Mouse (Mus musculus) midbrain, embryonic 14.5 days (tissue): ENCODE results near the gene Sgsm2. TPM values are rescaled to one million over a fixed set of nuclear protein-coding genes. Genes with fewer than 3 reads are reported as not detected.

ENCODE experiments used
- ATAC-seq: fragments of 200-750 bp; cut with Nextera tagmentation; 2 replicates; pipeline ENCODE4 v1.8.0; 2017; ENCODE audit warnings: moderate number of reproducible peaks, moderate library complexity; ENCODE audit not compliant: low FRiP score, low TSS enrichment
- DNase-seq: peaks from one replicate; pipeline ENCODE4 v3.0.0-alpha.2; 2015
- H3K27ac ChIP-seq: fragments of 300-500 bp; sonication (generic); replicated peaks from 2 replicates; pipeline ENCODE4 v1.5.1; 2014; ENCODE audit warnings: mild to moderate bottlenecking, low read depth, low read length, moderate library complexity
- H3K27me3 ChIP-seq: fragments of 300-500 bp; sonication (generic); 2 replicates; pipeline ENCODE4 v1.6.1; 2014; ENCODE audit warnings: low read length, control low read depth, mixed read lengths; ENCODE audit not compliant: control insufficient read depth, insufficient read depth
- H3K36me3 ChIP-seq: fragments of 300-500 bp; sonication (generic); 2 replicates; pipeline ENCODE4 v1.6.1; 2014; ENCODE audit warnings: low read length, control low read depth; ENCODE audit not compliant: control insufficient read depth, insufficient read depth
- H3K4me1 ChIP-seq: fragments of 300-500 bp; sonication (generic); 2 replicates; pipeline ENCODE4 v1.6.1; 2014; ENCODE audit warnings: mild to moderate bottlenecking, antibody characterized with exemption, low read length, control low read depth; ENCODE audit not compliant: control insufficient read depth, insufficient read depth
- H3K4me2 ChIP-seq: fragments of 300-500 bp; sonication (generic); 2 replicates; pipeline ENCODE4 v1.6.1; 2014; ENCODE audit warnings: mild to moderate bottlenecking, low read length, moderate library complexity
- H3K4me3 ChIP-seq: fragments of 300-500 bp; sonication (generic); replicated peaks from 2 replicates; pipeline ENCODE4 v1.5.1; 2014; ENCODE audit warnings: low read depth, low read length
- H3K9ac ChIP-seq: fragments of 300-500 bp; sonication (generic); replicated peaks from 2 replicates; pipeline ENCODE4 v1.6.1; 2014; ENCODE audit warnings: mild to moderate bottlenecking, low read length, moderate library complexity
- H3K9me3 ChIP-seq: fragments of 300-500 bp; sonication (generic); 2 replicates; pipeline ENCODE4 v1.6.1; 2016; ENCODE audit warnings: low read length, control low read depth, mixed read lengths; ENCODE audit not compliant: control insufficient read depth
- WGBS: fragments of 180-500 bp; shearing (Covaris S2); extraction: QIAGEN DNeasy Blood & Tissue Kit; methylation state at CpG from one replicate; pipeline ENCODE4 v1.1.7; 2014; 5-methylcytosine and 5-hydroxymethylcytosine counted together
- polyA plus RNA-seq: library from polyadenylated mRNA; unstranded; fragments of >200 nt; fragmentation: Nextera tagmentation; extraction: Ambion mirVana; gene quantifications from 2 replicates; pipeline ENCODE4 v1.2.1, GENCODE M21; 2014

The Sgsm2 gene
- polyA plus RNA-seq, 1 experiment from 2014 or later, result 25.7 TPM

DNA sequence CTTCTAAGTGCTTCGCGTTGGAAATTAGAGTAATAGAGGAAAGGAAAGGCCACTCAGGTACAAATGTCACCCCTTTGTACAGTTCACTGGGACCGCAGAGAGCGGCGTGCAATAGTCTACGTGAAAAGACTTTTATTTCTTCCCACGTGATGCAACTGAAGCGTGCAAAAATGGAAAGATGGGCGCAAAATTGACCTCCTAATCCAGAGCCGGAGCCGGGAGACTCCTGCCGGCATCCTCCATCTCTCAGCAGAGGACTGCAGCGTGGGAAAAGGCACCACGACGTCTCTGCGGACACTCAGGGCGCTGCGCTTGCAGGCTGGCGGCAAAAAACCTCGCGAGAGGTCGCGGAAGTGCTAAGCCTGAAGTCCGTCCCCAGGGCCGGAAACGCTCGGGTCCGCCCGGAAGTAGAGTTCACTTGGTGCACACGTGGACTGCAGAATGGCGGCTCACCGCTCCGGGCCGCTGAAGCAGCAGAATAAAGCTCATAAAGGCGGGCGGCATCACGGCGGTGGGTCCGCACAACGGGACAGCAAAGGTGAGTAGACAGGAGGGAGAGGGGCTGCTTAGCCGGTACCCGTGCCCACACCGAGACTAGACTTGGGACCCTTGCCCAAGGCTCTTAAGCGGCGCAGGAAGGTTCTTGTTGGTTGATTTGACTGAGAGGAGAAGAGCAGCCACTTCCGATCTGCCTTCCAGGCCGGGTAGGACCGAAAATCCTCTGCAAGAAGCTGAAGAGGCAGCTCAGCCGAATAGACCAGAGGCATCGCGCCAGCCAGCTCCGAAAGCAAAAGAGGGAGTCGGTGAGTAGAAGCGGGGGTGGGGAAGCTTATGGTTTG, 1.0 kb upstream of the Sgsm2 start, which contains the start of gene Tsr1:
Tsr1 (plus strand) TSS at position 394 of the 839 bp plus-strand sequence.
- WGBS, result under 1% methylated on average over 54 of the region's 54 CpGs
- Histone ChIP-seq H3K9me3 (no peaks in the 10 kb centered on the region), H3K4me2 (peak within 1 kb of the TSS; percentile 92), H3K27me3 (no peaks in the 10 kb centered on the region), H3K27ac (peak within 1 kb of the TSS; percentile 93), H3K4me3 (peak within 1 kb of the TSS; percentile 86), H3K36me3 (peaks cover 36% of the 10 kb centered on the region), H3K9ac (peak within 1 kb of the TSS; percentile 89), H3K4me1 (peaks cover 13% of the 10 kb centered on the region; the same call in 1 of the 2 replicates)
- DNase-seq, result peak; percentile 96
- peak; percentile 80 for ATAC-seq

DNA sequence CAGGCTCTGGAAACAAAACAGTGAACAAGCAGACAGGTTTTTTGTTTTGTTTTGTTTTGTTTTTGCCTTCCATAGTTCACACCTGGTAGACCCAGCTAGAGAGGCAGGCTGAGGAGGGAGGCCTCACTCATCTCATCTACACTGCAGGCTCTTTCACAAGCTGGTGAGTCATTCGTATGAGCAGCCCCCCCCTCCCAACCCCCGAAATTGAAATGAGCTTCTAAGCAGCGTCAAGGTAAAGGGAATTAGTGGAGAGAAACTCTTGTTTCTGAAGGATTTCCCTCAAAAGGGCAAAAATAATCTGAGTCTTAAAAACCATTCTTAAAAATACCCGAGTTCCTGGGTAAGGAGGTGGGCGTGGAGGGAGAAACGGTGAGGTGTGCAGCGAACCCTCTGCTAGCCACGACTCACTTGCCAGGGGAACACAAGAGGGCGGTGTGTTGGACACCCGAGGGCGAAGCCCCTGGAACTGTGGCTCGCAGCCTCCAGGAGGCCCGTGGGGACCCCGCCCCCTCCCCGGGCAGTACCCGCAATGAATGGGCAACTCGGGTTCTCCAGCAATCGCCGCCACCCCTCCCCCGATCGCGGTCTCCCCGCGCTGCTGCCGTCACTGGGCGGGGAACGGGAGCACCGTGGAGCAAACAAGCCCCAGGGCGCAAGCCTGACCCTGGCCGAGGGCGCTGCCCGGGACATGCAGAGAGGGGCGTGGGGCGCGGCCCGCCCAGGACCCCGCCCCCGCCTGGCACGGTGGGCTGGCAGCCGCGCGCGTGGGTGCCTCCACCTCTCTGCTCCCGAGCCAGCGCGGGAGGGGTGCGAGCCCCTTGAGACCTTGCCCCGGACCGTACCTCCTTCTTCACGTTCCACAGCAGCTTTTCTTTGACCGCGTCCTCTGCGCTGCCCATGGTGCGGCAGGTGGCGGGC, 620 bp downstream of the Sgsm2 start:
- peaks cover 13% of the 10 kb centered on the region; the same call in 1 of the 2 replicates for H3K4me1 ChIP-seq
- peaks cover 19% of the 10 kb centered on the region for H3K36me3 ChIP-seq
- peak overlapping the region; percentile 86 for H3K4me3 ChIP-seq
- ATAC-seq (peak; percentile 63), DNase-seq (peak; percentile 75)
- no peaks in the 10 kb centered on the region for H3K27me3 ChIP-seq
- under 1% methylated on average over 54 of the region's 55 CpGs for WGBS
- H3K9ac ChIP-seq, result peak overlapping the region; percentile 89
- H3K4me2 ChIP-seq, result peak overlapping the region; percentile 92
- no peaks in the 10 kb centered on the region for H3K9me3 ChIP-seq
- H3K27ac ChIP-seq, result peak overlapping the region; percentile 93

- WGBS, result 90% methylated on average over 4 of the region's 4 CpGs
- Histone ChIP-seq H3K27ac (no peak overlapping the region), H3K9ac (no peak overlapping the region), H3K4me2 (no peak overlapping the region), H3K4me1 (peaks cover 13% of the 10 kb centered on the region; the same call in 1 of the 2 replicates), H3K4me3 (no peak overlapping the region), H3K27me3 (no peaks in the 10 kb centered on the region), H3K36me3 (peaks cover 3% of the 10 kb centered on the region; the same call in 1 of the 2 replicates), H3K9me3 (no peaks in the 10 kb centered on the region)
- no peak for ATAC-seq
- DNase-seq, result no peak
Measured at GRCm38 (mm10) chr11:74894619-74895018, 2.2 kb downstream of the Sgsm2 start.

GRCm38 (mm10) chr11:74883098-74883497, 13.8 kb downstream of the Sgsm2 start:
- Histone ChIP-seq H3K4me2 (no peak overlapping the region), H3K27me3 (no peaks in the 10 kb centered on the region), H3K36me3 (peaks cover 12% of the 10 kb centered on the region), H3K9ac (no peak overlapping the region), H3K9me3 (no peaks in the 10 kb centered on the region), H3K4me1 (no peaks in the 10 kb centered on the region), H3K27ac (no peak overlapping the region), H3K4me3 (no peak overlapping the region)
- 95% methylated on average over 10 of the region's 10 CpGs for WGBS
- DNase-seq, result peak; percentile 25
- no peak for ATAC-seq

GRCm38 (mm10) chr11:74881979-74882378, 14.9 kb downstream of the Sgsm2 start:
- H3K4me1 ChIP-seq, result peaks cover 9% of the 10 kb centered on the region
- H3K9me3 ChIP-seq, result no peaks in the 10 kb centered on the region
- H3K27me3 ChIP-seq, result no peaks in the 10 kb centered on the region
- H3K27ac ChIP-seq, result peak overlapping the region; percentile 55; the same call in 1 of the 2 replicates
- DNase-seq, result peak; percentile 35
- H3K4me3 ChIP-seq, result no peak overlapping the region
- peaks cover 12% of the 10 kb centered on the region for H3K36me3 ChIP-seq
- H3K9ac ChIP-seq, result no peak overlapping the region
- no peak overlapping the region for H3K4me2 ChIP-seq
- WGBS, result 56% methylated on average over 14 of the region's 14 CpGs
- ATAC-seq, result no peak

- WGBS, result 89% methylated on average over 9 of the region's 9 CpGs
- H3K4me1 ChIP-seq, result peaks cover 19% of the 10 kb centered on the region
- H3K9ac ChIP-seq, result no peak overlapping the region
- H3K4me3 ChIP-seq, result no peak overlapping the region
- ATAC-seq, result no peak
- H3K9me3 ChIP-seq, result no peaks in the 10 kb centered on the region
- no peak overlapping the region for H3K4me2 ChIP-seq
- no peak for DNase-seq
- peaks cover 12% of the 10 kb centered on the region for H3K36me3 ChIP-seq
- no peak overlapping the region for H3K27ac ChIP-seq
- no peaks in the 10 kb centered on the region for H3K27me3 ChIP-seq
Measured at GRCm38 (mm10) chr11:74880999-74881398, 15.9 kb downstream of the Sgsm2 start.

DNA sequence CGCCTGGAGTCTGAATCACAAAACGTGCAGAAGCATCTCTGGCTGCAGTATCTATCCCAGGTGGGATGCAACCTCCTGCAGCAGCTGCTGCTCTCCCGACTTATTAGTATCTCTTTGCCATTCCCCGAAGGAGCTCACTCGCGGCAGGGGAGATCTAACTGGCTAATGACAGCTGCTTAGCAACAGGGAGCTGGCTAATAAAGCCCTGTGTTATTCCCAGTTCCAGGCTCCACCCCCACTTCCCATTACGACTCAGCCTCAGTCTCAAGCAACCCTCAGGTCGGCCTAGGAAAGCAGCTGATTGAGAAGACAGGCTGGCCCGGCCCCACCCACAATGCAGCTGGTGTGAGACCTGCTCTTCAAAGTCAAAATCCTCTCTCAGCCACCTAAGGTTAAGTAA, 20.1 kb downstream of the Sgsm2 start:
- DNase-seq (peak; percentile 86), ATAC-seq (peak; percentile 88)
- H3K9ac ChIP-seq, result no peak overlapping the region
- no peaks in the 10 kb centered on the region for H3K36me3 ChIP-seq
- H3K4me1 ChIP-seq, result peaks cover 31% of the 10 kb centered on the region
- no peak overlapping the region for H3K4me3 ChIP-seq
- 0% methylated on average over 9 of the region's 9 CpGs for WGBS
- no peaks in the 10 kb centered on the region for H3K27me3 ChIP-seq
- H3K27ac ChIP-seq, result peak overlapping the region; percentile 80
- no peaks in the 10 kb centered on the region for H3K9me3 ChIP-seq
- H3K4me2 ChIP-seq, result peak overlapping the region; percentile 41

GRCm38 (mm10) chr11:74874630-74875029, 22.2 kb downstream of the Sgsm2 start:
- ATAC-seq (no peak), DNase-seq (no peak)
- no peak overlapping the region for H3K4me2 ChIP-seq
- H3K4me1 ChIP-seq, result peaks cover 47% of the 10 kb centered on the region
- no peaks in the 10 kb centered on the region for H3K36me3 ChIP-seq
- H3K9me3 ChIP-seq, result no peaks in the 10 kb centered on the region
- H3K27me3 ChIP-seq, result no peaks in the 10 kb centered on the region
- no peak overlapping the region for H3K9ac ChIP-seq
- no peak overlapping the region for H3K4me3 ChIP-seq
- 64% methylated on average over 3 of the region's 3 CpGs for WGBS
- no peak overlapping the region for H3K27ac ChIP-seq
